Mouse (Mus musculus) midbrain, embryonic 14.5 days (tissue): Measurements from ENCODE around the gene Dhdds. TPM values are rescaled to one million over a fixed set of nuclear protein-coding genes. Genes with fewer than 3 reads are reported as not detected.

ENCODE experiments used
- ATAC-seq: fragments of 200-750 bp; cut with Nextera tagmentation; 2 replicates; pipeline ENCODE4 v1.8.0; 2017; ENCODE audit warnings: moderate number of reproducible peaks, moderate library complexity; ENCODE audit not compliant: low FRiP score, low TSS enrichment
- DNase-seq: peaks from one replicate; pipeline ENCODE4 v3.0.0-alpha.2; 2015
- H3K27ac ChIP-seq: fragments of 300-500 bp; sonication (generic); replicated peaks from 2 replicates; pipeline ENCODE4 v1.5.1; 2014; ENCODE audit warnings: mild to moderate bottlenecking, low read depth, low read length, moderate library complexity
- H3K27me3 ChIP-seq: fragments of 300-500 bp; sonication (generic); 2 replicates; pipeline ENCODE4 v1.6.1; 2014; ENCODE audit warnings: low read length, control low read depth, mixed read lengths; ENCODE audit not compliant: control insufficient read depth, insufficient read depth
- H3K36me3 ChIP-seq: fragments of 300-500 bp; sonication (generic); 2 replicates; pipeline ENCODE4 v1.6.1; 2014; ENCODE audit warnings: low read length, control low read depth; ENCODE audit not compliant: control insufficient read depth, insufficient read depth
- H3K4me1 ChIP-seq: fragments of 300-500 bp; sonication (generic); 2 replicates; pipeline ENCODE4 v1.6.1; 2014; ENCODE audit warnings: mild to moderate bottlenecking, antibody characterized with exemption, low read length, control low read depth; ENCODE audit not compliant: control insufficient read depth, insufficient read depth
- H3K4me2 ChIP-seq: fragments of 300-500 bp; sonication (generic); 2 replicates; pipeline ENCODE4 v1.6.1; 2014; ENCODE audit warnings: mild to moderate bottlenecking, low read length, moderate library complexity
- H3K4me3 ChIP-seq: fragments of 300-500 bp; sonication (generic); replicated peaks from 2 replicates; pipeline ENCODE4 v1.5.1; 2014; ENCODE audit warnings: low read depth, low read length
- H3K9ac ChIP-seq: fragments of 300-500 bp; sonication (generic); replicated peaks from 2 replicates; pipeline ENCODE4 v1.6.1; 2014; ENCODE audit warnings: mild to moderate bottlenecking, low read length, moderate library complexity
- H3K9me3 ChIP-seq: fragments of 300-500 bp; sonication (generic); 2 replicates; pipeline ENCODE4 v1.6.1; 2016; ENCODE audit warnings: low read length, control low read depth, mixed read lengths; ENCODE audit not compliant: control insufficient read depth
- WGBS: fragments of 180-500 bp; shearing (Covaris S2); extraction: QIAGEN DNeasy Blood & Tissue Kit; methylation state at CpG from one replicate; pipeline ENCODE4 v1.1.7; 2014; 5-methylcytosine and 5-hydroxymethylcytosine counted together
- polyA plus RNA-seq: library from polyadenylated mRNA; unstranded; fragments of >200 nt; fragmentation: Nextera tagmentation; extraction: Ambion mirVana; gene quantifications from 2 replicates; pipeline ENCODE4 v1.2.1, GENCODE M21; 2014

Gene Dhdds
- polyA plus RNA-seq, 1 experiment from 2014 or later: 46.6 TPM

DNA sequence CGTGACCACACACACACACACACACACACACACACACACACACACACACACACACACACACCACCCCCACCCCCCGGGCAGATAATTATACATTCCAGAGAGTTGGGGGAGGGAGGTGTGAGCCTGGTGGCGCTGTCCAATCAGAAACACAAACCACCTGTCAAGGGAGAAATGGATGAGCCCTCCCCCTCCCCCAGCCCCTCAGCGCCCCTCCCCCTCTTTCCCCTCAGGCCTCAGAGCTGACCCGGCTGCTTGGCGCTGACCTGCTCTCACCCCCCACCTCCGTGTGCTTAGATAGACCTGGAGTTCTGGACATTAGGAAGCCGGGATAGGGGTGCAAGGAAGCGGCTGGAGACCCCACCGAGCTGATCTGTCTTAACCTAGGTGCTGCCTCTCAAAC is 18.5 kb upstream of the Dhdds start:
- Histone ChIP-seq H3K4me2 (peak overlapping the region; percentile 52), H3K9ac (no peak overlapping the region; the same call in 1 of the 2 replicates), H3K27me3 (no peaks in the 10 kb centered on the region), H3K9me3 (no peaks in the 10 kb centered on the region), H3K4me3 (peak overlapping the region; percentile 33), H3K27ac (peak overlapping the region; percentile 75), H3K4me1 (peaks cover 42% of the 10 kb centered on the region), H3K36me3 (no peaks in the 10 kb centered on the region)
- ATAC-seq: no peak; the same call in 1 of the 2 replicates
- whole genome bisulfite sequencing: under 1% methylated on average over 9 of the region's 10 CpGs
- peak; percentile 66 for DNase-seq

DNA sequence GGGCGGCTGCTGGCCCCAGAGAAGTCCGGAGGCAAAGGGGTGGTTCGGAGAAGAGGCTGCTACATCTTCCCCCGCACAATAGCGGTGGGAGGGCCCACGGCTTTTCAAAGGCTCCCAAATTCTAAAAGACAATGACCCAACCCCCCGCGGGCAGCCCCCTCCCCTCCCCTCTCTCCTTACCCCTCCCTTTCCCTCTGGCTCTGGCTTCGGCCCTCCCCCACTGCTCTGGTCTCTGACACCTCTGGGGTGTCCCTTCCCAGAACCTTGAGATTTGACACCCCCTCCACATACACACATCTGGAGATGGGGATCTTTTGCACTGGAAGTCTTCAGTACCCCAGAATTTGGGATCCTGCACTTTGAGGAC is 18.0 kb upstream of the Dhdds start, which contains the start of gene Lin28a:
Gene Lin28a, minus strand, starts transcription at position 63 of the 367 bp plus-strand sequence.
- H3K36me3 ChIP-seq: no peaks in the 10 kb centered on the region
- DNase-seq (peak; percentile 30), ATAC-seq (no peak)
- WGBS: 0% methylated on average over 9 of the region's 9 CpGs
- H3K27me3 ChIP-seq: no peaks in the 10 kb centered on the region
- peak within 1 kb of the TSS; percentile 33 for H3K4me3 ChIP-seq
- peak within 1 kb of the TSS; percentile 75 for H3K27ac ChIP-seq
- peaks cover 42% of the 10 kb centered on the region for H3K4me1 ChIP-seq
- peak within 1 kb of the TSS; percentile 52 for H3K4me2 ChIP-seq
- H3K9ac ChIP-seq: no peak within 1 kb of the TSS; the same call in 1 of the 2 replicates
- H3K9me3 ChIP-seq: no peaks in the 10 kb centered on the region

DNA sequence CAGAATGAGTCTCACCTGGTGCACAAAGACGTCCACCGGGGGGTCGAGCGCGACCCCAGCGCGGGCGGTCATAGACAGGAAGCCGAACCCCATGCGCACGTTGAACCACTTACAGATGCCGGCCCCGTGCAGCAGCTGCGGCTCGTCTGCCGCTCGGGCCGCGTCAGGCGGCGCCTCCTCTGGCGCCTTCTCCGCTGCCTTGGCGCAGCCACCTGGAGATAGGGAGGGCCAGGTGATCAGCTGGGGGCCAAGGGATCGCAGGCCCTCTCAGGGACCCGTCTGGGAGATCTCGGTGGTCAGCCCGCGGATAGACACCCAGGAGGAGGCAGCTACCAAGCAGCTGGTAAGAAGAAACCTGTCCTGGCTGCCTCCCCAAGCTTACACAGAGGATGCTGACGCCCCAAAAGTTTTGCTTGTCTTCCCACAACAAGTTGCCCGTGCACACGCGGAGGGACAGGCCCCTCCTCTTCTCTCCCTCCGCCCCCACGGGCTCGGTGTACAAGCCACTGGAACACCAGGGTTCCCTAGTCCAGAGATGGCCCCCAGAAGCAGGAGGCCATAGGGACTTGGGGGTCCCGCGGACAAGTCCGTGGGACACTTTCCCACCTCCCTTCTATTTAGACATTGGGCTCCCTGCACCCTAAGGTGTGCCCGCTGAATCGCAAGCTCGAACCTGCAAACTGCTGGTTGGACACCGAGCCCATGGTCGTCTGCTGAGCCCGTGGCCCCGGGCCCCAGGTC is 17.5 kb upstream of the Dhdds start:
- peak; percentile 62 for DNase-seq
- Histone ChIP-seq H3K36me3 (no peaks in the 10 kb centered on the region), H3K4me3 (peak overlapping the region; percentile 33), H3K4me1 (peaks cover 42% of the 10 kb centered on the region), H3K9me3 (no peaks in the 10 kb centered on the region), H3K4me2 (peak overlapping the region; percentile 52), H3K27me3 (no peaks in the 10 kb centered on the region), H3K27ac (0 out of 2 replicates have a peak overlapping the region, but pooled peaks have one; percentile 1), H3K9ac (no peak overlapping the region; the same call in 1 of the 2 replicates)
- WGBS: under 1% methylated on average over 46 of the region's 46 CpGs
- no peak for ATAC-seq

DNA sequence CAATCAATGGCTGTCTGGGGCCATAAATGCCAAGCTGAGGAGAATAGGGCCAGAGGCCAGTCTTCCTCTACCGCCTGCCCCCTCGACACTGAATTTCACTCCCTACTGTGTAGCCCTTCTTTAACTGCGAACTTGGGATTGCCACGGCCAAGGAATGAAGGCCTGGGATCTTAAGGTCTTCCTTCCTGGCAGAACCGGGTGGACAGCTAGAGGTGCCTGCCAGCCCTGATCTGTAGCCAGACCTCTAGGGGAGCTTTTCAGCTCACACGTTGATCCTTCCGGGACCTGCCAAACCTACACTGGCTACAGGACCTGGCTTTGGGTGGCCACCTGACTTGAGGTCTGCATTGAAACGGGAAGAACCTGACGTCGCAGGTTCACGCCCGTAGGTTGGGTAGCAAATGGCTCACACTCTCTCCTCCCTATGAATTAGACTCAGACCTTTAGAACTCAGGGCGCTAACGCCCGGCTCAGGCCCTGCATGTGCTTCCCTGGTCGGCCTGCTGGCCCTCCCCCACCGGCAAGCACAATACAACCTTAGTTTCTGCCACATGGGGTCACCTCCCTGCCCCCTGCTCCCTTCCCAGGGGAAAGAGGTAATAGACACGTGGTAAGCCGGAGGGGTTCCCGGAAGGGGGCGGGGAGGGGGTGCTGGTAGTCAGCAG is 16.6 kb upstream of the Dhdds start:
- WGBS: 2% methylated on average over 21 of the region's 21 CpGs
- ATAC-seq: peak; percentile 20; the same call in 1 of the 2 replicates
- Histone ChIP-seq H3K4me1 (peaks cover 42% of the 10 kb centered on the region), H3K9ac (no peak overlapping the region), H3K27me3 (no peaks in the 10 kb centered on the region), H3K36me3 (no peaks in the 10 kb centered on the region), H3K27ac (no peak overlapping the region), H3K4me3 (peak overlapping the region; percentile 33), H3K9me3 (no peaks in the 10 kb centered on the region), H3K4me2 (peak overlapping the region; percentile 52)
- DNase-seq: no peak

DNA sequence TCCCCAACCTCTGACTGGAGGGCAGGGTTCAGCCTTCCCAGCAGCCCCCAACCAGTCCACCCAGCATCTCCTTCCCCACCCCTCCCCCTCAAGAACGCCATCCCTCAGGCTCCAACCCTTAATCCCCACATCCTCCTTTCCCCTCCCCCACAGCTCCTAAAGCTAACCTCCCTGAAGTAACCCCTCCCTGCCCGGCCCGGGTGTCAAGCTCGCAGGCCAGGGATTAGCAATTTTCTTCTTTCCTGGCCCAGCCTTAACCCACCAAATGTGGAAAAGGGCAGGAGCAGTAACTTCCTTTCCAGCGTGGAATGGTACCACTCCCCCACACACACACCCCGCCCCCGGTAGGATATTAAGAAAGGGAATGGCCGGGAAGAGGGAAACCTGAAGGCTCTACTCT is 16.0 kb upstream of the Dhdds start:
- 2% methylated on average over 8 of the region's 8 CpGs for WGBS
- H3K36me3 ChIP-seq: no peaks in the 10 kb centered on the region
- ATAC-seq (no peak), DNase-seq (peak; percentile 28)
- H3K9me3 ChIP-seq: no peaks in the 10 kb centered on the region
- H3K4me1 ChIP-seq: peaks cover 42% of the 10 kb centered on the region
- peak overlapping the region; percentile 52 for H3K4me2 ChIP-seq
- H3K27ac ChIP-seq: no peak overlapping the region
- no peaks in the 10 kb centered on the region for H3K27me3 ChIP-seq
- H3K4me3 ChIP-seq: no peak overlapping the region
- no peak overlapping the region for H3K9ac ChIP-seq

DNA sequence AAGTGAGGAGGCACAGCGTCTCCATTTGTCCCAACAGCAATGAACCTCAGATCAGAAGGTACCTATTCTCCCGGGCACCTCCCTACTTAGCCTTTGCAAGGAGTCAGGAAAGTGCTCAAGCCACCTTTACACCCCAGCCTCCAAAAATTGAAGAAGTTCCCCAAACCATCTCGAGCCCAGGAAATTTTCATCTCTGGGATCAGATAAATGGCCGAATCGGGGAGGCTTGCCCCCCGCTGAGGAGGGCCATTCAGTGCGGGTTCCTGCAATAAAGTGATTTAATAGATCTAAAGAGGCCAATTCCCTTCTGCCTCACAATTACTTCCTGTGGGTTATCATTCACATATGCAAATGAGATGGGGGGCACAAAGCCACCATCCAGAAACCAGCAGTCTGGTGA is 15.5 kb upstream of the Dhdds start:
- ATAC-seq (no peak), DNase-seq (no peak)
- no peaks in the 10 kb centered on the region for H3K27me3 ChIP-seq
- no peak overlapping the region for H3K9ac ChIP-seq
- no peaks in the 10 kb centered on the region for H3K9me3 ChIP-seq
- H3K36me3 ChIP-seq: no peaks in the 10 kb centered on the region
- H3K27ac ChIP-seq: no peak overlapping the region
- H3K4me1 ChIP-seq: peaks cover 42% of the 10 kb centered on the region
- H3K4me2 ChIP-seq: peak overlapping the region; percentile 52
- WGBS: 2% methylated on average over 7 of the region's 7 CpGs
- H3K4me3 ChIP-seq: no peak overlapping the region

DNA sequence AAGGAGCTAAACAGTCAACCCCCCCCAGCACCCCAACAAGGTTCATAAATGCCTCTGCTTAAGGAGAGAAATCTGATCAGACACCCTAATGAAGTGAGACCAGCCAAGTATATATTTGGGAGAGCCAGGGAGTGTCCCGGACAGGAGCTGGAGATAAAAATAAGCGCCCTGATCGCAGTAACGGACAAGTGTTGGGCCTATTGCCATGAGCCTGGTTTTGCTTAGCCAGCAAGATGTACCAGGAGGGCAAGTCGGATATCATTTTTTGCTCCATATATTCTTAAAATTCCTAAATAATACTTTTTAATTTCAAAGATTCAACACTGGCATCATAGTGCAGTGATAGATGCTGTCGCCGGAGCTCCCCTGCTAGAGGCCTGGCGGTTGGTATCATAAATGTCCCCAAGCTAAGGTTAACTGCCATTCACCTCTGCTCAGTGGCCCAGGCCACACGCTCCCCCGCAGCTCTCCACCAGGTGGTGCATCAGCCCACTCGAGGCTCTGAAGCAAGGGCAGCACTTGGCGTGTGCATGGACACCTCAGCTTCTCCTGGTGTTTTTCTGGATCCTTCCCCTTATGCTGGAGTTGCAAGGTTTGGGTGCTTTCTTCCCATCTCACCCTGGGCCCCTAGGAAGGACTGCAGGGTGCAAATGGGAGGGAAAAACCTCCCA is 12.3 kb upstream of the Dhdds start:
- H3K4me2 ChIP-seq: no peak overlapping the region
- H3K4me3 ChIP-seq: no peak overlapping the region
- no peaks in the 10 kb centered on the region for H3K36me3 ChIP-seq
- 46% methylated on average over 12 of the region's 12 CpGs for WGBS
- peak; percentile 69 for DNase-seq
- H3K4me1 ChIP-seq: peaks cover 19% of the 10 kb centered on the region
- no peak overlapping the region for H3K27ac ChIP-seq
- ATAC-seq: no peak
- no peaks in the 10 kb centered on the region for H3K27me3 ChIP-seq
- H3K9me3 ChIP-seq: no peaks in the 10 kb centered on the region
- H3K9ac ChIP-seq: no peak overlapping the region

DNA sequence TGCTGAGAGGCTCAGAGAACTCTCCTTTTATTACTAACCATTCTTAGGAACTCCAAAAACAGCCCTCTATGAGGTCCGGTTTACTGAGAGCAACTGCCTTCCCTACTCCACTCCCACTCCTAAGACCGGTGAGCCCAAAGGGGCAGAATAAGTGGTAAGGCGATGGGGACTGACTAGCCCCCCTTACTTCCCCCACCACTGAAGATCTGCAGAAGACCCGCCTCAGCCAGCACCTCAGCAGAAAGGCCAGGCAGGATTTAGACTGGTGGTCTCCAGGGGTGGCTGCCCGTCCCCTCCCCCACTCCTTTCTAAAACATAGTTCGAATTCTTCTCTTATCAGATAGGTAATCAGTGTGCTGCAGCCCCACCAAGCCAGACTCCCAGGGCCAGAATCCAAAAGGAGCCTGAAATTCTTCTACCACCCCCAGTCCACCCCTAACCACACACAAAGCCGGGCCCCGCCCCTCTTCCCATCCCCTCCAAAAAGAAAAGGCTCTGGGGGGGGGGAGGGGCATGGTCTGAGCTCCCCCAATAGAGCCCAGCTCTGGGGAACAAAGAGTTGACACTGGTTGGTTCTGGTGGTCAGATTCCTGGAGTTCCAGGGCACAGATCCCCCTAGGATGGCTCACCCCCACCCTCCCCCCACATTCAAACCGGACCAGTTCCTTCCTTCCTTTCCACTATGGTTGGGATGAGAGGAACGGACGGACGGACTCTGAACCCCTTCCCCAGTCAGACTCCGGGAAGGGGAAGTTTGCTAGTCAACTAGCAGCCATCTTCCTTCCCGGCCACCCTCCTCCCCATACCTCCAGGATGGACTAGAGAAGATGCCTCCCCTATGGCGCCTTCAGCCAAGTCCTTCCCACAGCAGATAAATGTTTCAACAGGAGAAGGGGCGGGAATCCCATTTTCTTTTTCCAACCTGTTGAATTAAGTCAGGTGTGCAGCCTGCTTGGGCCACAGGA is 11.0 kb upstream of the Dhdds start:
- Histone ChIP-seq H3K36me3 (no peaks in the 10 kb centered on the region), H3K4me1 (peaks cover 7% of the 10 kb centered on the region), H3K4me2 (no peak overlapping the region), H3K27me3 (no peaks in the 10 kb centered on the region), H3K9me3 (no peaks in the 10 kb centered on the region), H3K9ac (no peak overlapping the region), H3K4me3 (no peak overlapping the region), H3K27ac (no peak overlapping the region)
- ATAC-seq (no peak), DNase-seq (no peak)
- WGBS: 5% methylated on average over 16 of the region's 16 CpGs
